Mouse (Mus musculus) hindlimb bud, embryonic 11.5 days (tissue): Measurements from ENCODE around the gene Gm4353.
"Not testable (repeated sequence)": the region's sequence is repeated elsewhere in the genome, so short reads cannot be mapped to it uniquely, and the experiment has no call there.

ENCODE experiments used
- DNase-seq: peaks from one replicate; pipeline ENCODE4 v3.0.0-alpha.2; 2012; ENCODE audit warnings: low read depth, low spot score; ENCODE audit errors: extremely low spot score

Gm4353 gene

GRCm38 (mm10) chr7:116084366-116084765 is at the start of gene Gm4353:
Gene Gm4353, minus strand, starts transcription at chr7:116084635.
- DNase-seq: not testable (repeated sequence)

GRCm38 (mm10) chr7:116132078-116132477 is 47.6 kb upstream of the Gm4353 start:
- peak; percentile 71 for DNase-seq

- DNase-seq: no peak
Observed at GRCm38 (mm10) chr7:116131390-116131789, 47.0 kb upstream of the Gm4353 start.

- no peak for DNase-seq
Observed at GRCm38 (mm10) chr7:116129374-116129773, 44.9 kb upstream of the Gm4353 start.

- DNase-seq: no peak
Observed at GRCm38 (mm10) chr7:116128286-116128685, 43.9 kb upstream of the Gm4353 start.

GRCm38 (mm10) chr7:116127052-116127451 is 42.6 kb upstream of the Gm4353 start:
- no peak for DNase-seq

GRCm38 (mm10) chr7:116125671-116126070 is 41.2 kb upstream of the Gm4353 start:
- no peak for DNase-seq

- no peak for DNase-seq
Observed at GRCm38 (mm10) chr7:116124057-116124456, 39.6 kb upstream of the Gm4353 start.

GRCm38 (mm10) chr7:116123597-116123985 is 39.2 kb upstream of the Gm4353 start:
- DNase-seq: no peak

- DNase-seq: no peak
Observed at GRCm38 (mm10) chr7:116122981-116123596, 38.7 kb upstream of the Gm4353 start.

GRCm38 (mm10) chr7:116121202-116121601 is 36.8 kb upstream of the Gm4353 start:
- no peak for DNase-seq

- DNase-seq: no peak
Observed at GRCm38 (mm10) chr7:116120737-116121136, 36.3 kb upstream of the Gm4353 start.

- no peak for DNase-seq
Observed at GRCm38 (mm10) chr7:116119306-116119857, 34.9 kb upstream of the Gm4353 start.

- DNase-seq: no peak
Observed at GRCm38 (mm10) chr7:116115991-116116390, 31.6 kb upstream of the Gm4353 start.

- DNase-seq: no peak
Observed at GRCm38 (mm10) chr7:116115216-116115930, 30.9 kb upstream of the Gm4353 start.

GRCm38 (mm10) chr7:116111546-116111945 is 27.1 kb upstream of the Gm4353 start:
- DNase-seq: no peak

GRCm38 (mm10) chr7:116110661-116111060 is 26.2 kb upstream of the Gm4353 start:
- DNase-seq: no peak

- DNase-seq: no peak
Observed at GRCm38 (mm10) chr7:116103091-116103490, 18.7 kb upstream of the Gm4353 start.

GRCm38 (mm10) chr7:116099952-116100528 is 15.6 kb upstream of the Gm4353 start:
- no peak for DNase-seq

GRCm38 (mm10) chr7:116093466-116093850 is 9.0 kb upstream of the Gm4353 start:
- no peak for DNase-seq

GRCm38 (mm10) chr7:116092710-116093465 is 8.5 kb upstream of the Gm4353 start:
- DNase-seq: peak; percentile 94
